Mouse (Mus musculus): Measurements from ENCODE around the gene Vmn2r54. TPM values are rescaled to one million over a fixed set of nuclear protein-coding genes. Genes with fewer than 3 reads are reported as not detected.
"Not testable (repeated sequence)": the region's sequence is repeated elsewhere in the genome, so short reads cannot be mapped to it uniquely, and the experiment has no call there.

Vmn2r54 gene
- polyA plus RNA-seq (2014; fragmentation: Nextera tagmentation; extraction: Ambion mirVana) = not detected in 2 replicates

DNA sequence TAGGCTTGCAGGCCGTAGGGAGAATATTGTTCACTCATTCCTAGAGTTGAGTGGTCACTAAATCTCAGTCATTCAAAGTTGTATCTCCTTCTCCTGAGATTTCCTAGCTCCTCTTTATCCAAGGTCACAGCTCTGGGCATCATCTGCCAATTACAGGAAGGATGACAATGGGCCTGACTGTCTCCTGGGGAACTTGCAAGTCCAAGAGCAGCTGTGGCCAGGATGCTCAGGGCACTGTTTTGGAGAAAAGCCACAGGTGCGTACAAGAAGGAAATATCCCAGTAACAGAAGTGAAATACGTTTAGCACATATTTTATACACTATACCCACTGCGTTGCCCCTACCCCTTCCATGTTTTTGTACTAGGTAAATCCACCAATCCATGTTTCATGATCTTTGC, at the start of gene Vmn2r54:
Gene Vmn2r54, minus strand, starts transcription at position 101 of the 400 bp plus-strand sequence.
- not testable (repeated sequence) for H3K36me3 ChIP-seq (ENCODE audit: control insufficient read depth, insufficient read depth, low read length); H3K27me3 ChIP-seq (ENCODE audit: control insufficient read depth, insufficient read depth, low read length); H3K4me3 ChIP-seq (replicated peaks; ENCODE audit: low read depth, low read length); DNase-seq; H3K4me2 ChIP-seq (ENCODE audit: low read length); H3K4me1 ChIP-seq (ENCODE audit: control insufficient read depth, insufficient read depth, low read length); H3K27ac ChIP-seq (replicated peaks; ENCODE audit: low read depth, low read length); H3K9me3 ChIP-seq (ENCODE audit: control insufficient read depth, low read length); ATAC-seq (ENCODE audit: low FRiP score, low TSS enrichment); H3K9ac ChIP-seq (replicated peaks; ENCODE audit: low read length)
- WGBS = 77% methylated on average over 3 of the region's 4 CpGs

DNA sequence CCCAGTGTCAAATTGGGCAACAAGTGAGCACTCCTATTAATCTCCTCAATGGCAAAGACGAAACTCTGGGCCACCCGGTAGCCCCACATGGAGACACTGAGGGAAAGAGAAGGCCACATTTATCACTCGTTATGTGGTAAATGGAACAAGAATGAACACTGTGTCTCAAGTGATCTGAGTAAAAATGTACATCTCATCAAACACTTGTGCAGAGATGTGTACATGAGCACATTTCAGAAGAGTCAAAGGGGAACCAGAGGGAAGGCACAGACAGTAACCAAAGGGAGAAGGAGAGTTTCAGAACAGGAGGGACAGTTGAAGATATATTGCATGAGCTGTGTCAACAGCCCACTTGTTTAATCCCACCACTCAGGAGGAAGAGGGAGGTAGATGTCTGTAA, 44.8 kb upstream of the Vmn2r54 start, which contains the start of gene Vmn2r55:
Gene Vmn2r55, minus strand, starts transcription at position 101 of the 400 bp plus-strand sequence.
- not testable (repeated sequence) for H3K27me3 ChIP-seq (ENCODE audit: control insufficient read depth, insufficient read depth, low read length); H3K4me3 ChIP-seq (replicated peaks; ENCODE audit: low read depth, low read length); H3K36me3 ChIP-seq (ENCODE audit: control insufficient read depth, insufficient read depth, low read length); H3K4me1 ChIP-seq (ENCODE audit: control insufficient read depth, insufficient read depth, low read length); H3K9me3 ChIP-seq (ENCODE audit: control insufficient read depth, low read length); H3K4me2 ChIP-seq (ENCODE audit: low read length); DNase-seq; ATAC-seq (ENCODE audit: low FRiP score, low TSS enrichment); H3K27ac ChIP-seq (replicated peaks; ENCODE audit: low read depth, low read length); H3K9ac ChIP-seq (replicated peaks; ENCODE audit: low read length)
- 90% methylated on average over 3 of the region's 3 CpGs for WGBS

DNA sequence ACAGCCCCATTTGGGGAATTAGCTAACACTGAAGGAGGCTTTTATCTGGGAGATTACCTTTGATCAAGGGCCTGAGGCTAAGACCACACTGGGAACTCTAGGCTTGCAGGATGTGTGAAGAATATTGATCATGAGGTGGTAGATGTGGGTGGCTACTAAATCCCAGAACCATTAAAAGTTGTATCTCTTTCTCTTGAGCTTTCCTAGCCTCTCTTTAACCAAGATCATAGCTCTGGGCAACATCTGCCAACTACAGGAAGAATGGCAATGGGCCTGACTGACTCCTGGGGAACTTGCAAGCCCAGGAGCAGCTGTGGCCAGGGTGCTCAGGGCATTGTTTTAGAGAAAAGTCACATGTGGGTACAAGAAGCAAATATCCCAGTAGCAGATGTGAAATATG, 31.4 kb downstream of the Vmn2r54 start, which contains the start of gene Vmn2r53:
Gene Vmn2r53, minus strand, starts transcription at position 101 of the 400 bp plus-strand sequence.
- H3K27ac ChIP-seq (replicated peaks; ENCODE audit: low read depth, low read length) = no peak within 1 kb of the TSS
- no peaks in the 10 kb centered on the region for H3K27me3 ChIP-seq (ENCODE audit: control insufficient read depth, insufficient read depth, low read length)
- ATAC-seq (ENCODE audit: low FRiP score, low TSS enrichment) (no peak), DNase-seq (no peak)
- H3K36me3 ChIP-seq (ENCODE audit: control insufficient read depth, insufficient read depth, low read length) = no peaks in the 10 kb centered on the region
- H3K4me3 ChIP-seq (replicated peaks; ENCODE audit: low read depth, low read length) = no peak within 1 kb of the TSS
- H3K4me1 ChIP-seq (ENCODE audit: control insufficient read depth, insufficient read depth, low read length) = no peaks in the 10 kb centered on the region
- H3K9ac ChIP-seq (replicated peaks; ENCODE audit: low read length) = no peak within 1 kb of the TSS
- no peak within 1 kb of the TSS for H3K4me2 ChIP-seq (ENCODE audit: low read length)
- peaks cover 16% of the 10 kb centered on the region for H3K9me3 ChIP-seq (ENCODE audit: control insufficient read depth, low read length)

Other genes starting within 250 kb of the Vmn2r54 start
- 10.1 and 13.6 TPM in 2 replicates for gene Zfp551, start 217.6 kb downstream of the Vmn2r54 start, polyA plus RNA-seq (2014; fragmentation: Nextera tagmentation; extraction: Ambion mirVana)
- 54.6 and 66.4 TPM in 2 replicates for gene Zfp606, start 162.0 kb downstream of the Vmn2r54 start, polyA plus RNA-seq (2014; fragmentation: Nextera tagmentation; extraction: Ambion mirVana)
- not detected in 2 replicates for gene 2900092C05Rik, start 127.8 kb downstream of the Vmn2r54 start, polyA plus RNA-seq (2014; fragmentation: Nextera tagmentation; extraction: Ambion mirVana)
- 0.01 TPM in 1 of 2 replicates, not detected in the other for gene Vmn2r53, start 31.5 kb downstream of the Vmn2r54 start, polyA plus RNA-seq (2014; fragmentation: Nextera tagmentation; extraction: Ambion mirVana)
- not detected in 2 replicates for gene Vmn2r55, start 44.7 kb upstream of the Vmn2r54 start, polyA plus RNA-seq (2014; fragmentation: Nextera tagmentation; extraction: Ambion mirVana)
- not detected in 2 replicates for gene Vmn2r56, start 94.7 kb upstream of the Vmn2r54 start, polyA plus RNA-seq (2014; fragmentation: Nextera tagmentation; extraction: Ambion mirVana)
- gene Zscan18, start 163.3 kb upstream of the Vmn2r54 start, polyA plus RNA-seq (2014; fragmentation: Nextera tagmentation; extraction: Ambion mirVana) = 25.5 and 26.3 TPM in 2 replicates
- 35.5 and 37.9 TPM in 2 replicates for gene Zfp329, start 178.5 kb upstream of the Vmn2r54 start, polyA plus RNA-seq (2014; fragmentation: Nextera tagmentation; extraction: Ambion mirVana)
- gene Zfp110, start 194.4 kb upstream of the Vmn2r54 start, polyA plus RNA-seq (2014; fragmentation: Nextera tagmentation; extraction: Ambion mirVana) = 22.9 and 28.0 TPM in 2 replicates
- gene Zfp128, start 240.9 kb upstream of the Vmn2r54 start, polyA plus RNA-seq (2014; fragmentation: Nextera tagmentation; extraction: Ambion mirVana) = 8.6 and 9.0 TPM in 2 replicates